Mouse (Mus musculus): ENCODE measurements around the gene Krtap19-1. TPM values are rescaled to one million over a fixed set of nuclear protein-coding genes. Genes with fewer than 3 reads are reported as not detected.

Gene Krtap19-1
- total and polyA plus RNA-seq, 3 experiments = not detected

GRCm38 (mm10) chr16:88851450-88851849 is 17.8 kb downstream of the Krtap19-1 start:
- no peak overlapping the region for H3K9ac ChIP-seq (ENCODE audit: insufficient read depth, low read depth)
- H3K36me3 ChIP-seq (replicated peaks in 1 of 2; ENCODE audit: control insufficient read depth in 1 of 2, insufficient read depth in 1 of 2, low read length in 1 of 2) = no peaks in the 10 kb centered on the region
- no peaks in the 10 kb centered on the region for H3K79me2 ChIP-seq (replicated peaks; ENCODE audit: control insufficient read depth, extremely low read depth, insufficient read depth, poor library complexity, severe bottlenecking)
- no peak for TF ChIP-seq MYC (IDR thresholded peaks at IDR 0.05; ENCODE audit: low read depth, low read length)
- TF ChIP-seq RAD21 (IDR thresholded peaks at IDR 0.05; ENCODE audit: low read depth, low read length) = peak; percentile 7
- TF ChIP-seq BHLHE40 (IDR thresholded peaks at IDR 0.05; ENCODE audit: low read depth, low read length) = no peak
- TF ChIP-seq PAX5 (IDR thresholded peaks at IDR 0.05; ENCODE audit: low read length) = no peak
- TF ChIP-seq CTCF (conservative IDR thresholded peaks at IDR 0.05 in 1 of 2, IDR thresholded peaks at IDR 0.05 in 1 of 2; ENCODE audit: low read depth in 2 of 2, low read length in 2 of 2) = peak; percentile 24 to 49; a peak in 2 of 4 replicates
- TF ChIP-seq JUND (conservative IDR thresholded peaks at IDR 0.05; ENCODE audit: low read depth, low read length) = no peak
- no peak for TF ChIP-seq ETS1 (conservative IDR thresholded peaks at IDR 0.05; ENCODE audit: low read depth, low read length)
- TF ChIP-seq RCOR1 (conservative IDR thresholded peaks at IDR 0.05; ENCODE audit: low read depth, low read length) = no peak
- peak; percentile 16; the same call in 1 of the 2 replicates for TF ChIP-seq SMC3 (IDR thresholded peaks at IDR 0.05; ENCODE audit: low read depth, low read length)
- no peak for TF ChIP-seq ZNF384 (IDR thresholded peaks at IDR 0.05; ENCODE audit: low read depth, low read length)
- TF ChIP-seq GABPA (IDR thresholded peaks at IDR 0.05; ENCODE audit: insufficient replicate concordance, low read depth, low read length) = no peak
- H3K4me2 ChIP-seq (ENCODE audit: insufficient read depth, low read depth, poor library complexity, severe bottlenecking) = no peak overlapping the region
- in situ Hi-C loops (cut with MboI; ENCODE audit: low pct_ligation_motif_present, low pct_unique_long_range_greater_than_20kb, low sequenced_read_pairs) = no loop called here
- H3K9me3 ChIP-seq (replicated peaks; ENCODE audit: low read length) = peaks cover 54% of the 10 kb centered on the region
- no peak overlapping the region for H3K27ac ChIP-seq (ENCODE audit: insufficient read depth, low read depth)
- H3K27me3 ChIP-seq (replicated peaks) = no peaks in the 10 kb centered on the region
- dilution Hi-C loops (cut with MboI; ENCODE audit: extremely low pct_ligation_motif_present, extremely low pct_unique_long_range_greater_than_20kb, low sequenced_read_pairs) = no loop called here
- no peak overlapping the region for H3K4me3 ChIP-seq (replicated peaks in 1 of 3; ENCODE audit: low read depth in 2 of 3, low read length in 2 of 3, poor library complexity in 1 of 3)
- DNase-seq (ENCODE audit: extremely low read depth) = no peak
- H3K4me1 ChIP-seq (ENCODE audit: control insufficient read depth in 1 of 2, insufficient read depth in 2 of 2) = no peaks in the 10 kb centered on the region

- in situ Hi-C loops (cut with MboI; ENCODE audit: low pct_ligation_motif_present, low pct_unique_long_range_greater_than_20kb, low sequenced_read_pairs) (no loop called here), dilution Hi-C loops (cut with MboI; ENCODE audit: extremely low pct_ligation_motif_present, extremely low pct_unique_long_range_greater_than_20kb, low sequenced_read_pairs) (no loop called here)
- Histone ChIP-seq H3K27me3 (replicated peaks) (no peaks in the 10 kb centered on the region), H3K9me3 (replicated peaks; ENCODE audit: low read length) (peaks cover 47% of the 10 kb centered on the region), H3K4me2 (ENCODE audit: insufficient read depth, low read depth, poor library complexity, severe bottlenecking) (no peak overlapping the region), H3K36me3 (replicated peaks in 1 of 2; ENCODE audit: control insufficient read depth in 1 of 2, insufficient read depth in 1 of 2, low read length in 1 of 2) (no peaks in the 10 kb centered on the region), H3K27ac (ENCODE audit: insufficient read depth, low read depth) (no peak overlapping the region), H3K79me2 (replicated peaks; ENCODE audit: control insufficient read depth, extremely low read depth, insufficient read depth, poor library complexity, severe bottlenecking) (no peaks in the 10 kb centered on the region), H3K9ac (ENCODE audit: insufficient read depth, low read depth) (no peak overlapping the region), H3K4me3 (replicated peaks in 1 of 3; ENCODE audit: low read depth in 2 of 3, low read length in 2 of 3, poor library complexity in 1 of 3) (no peak overlapping the region), H3K4me1 (ENCODE audit: control insufficient read depth in 1 of 2, insufficient read depth in 2 of 2) (no peaks in the 10 kb centered on the region)
- TF ChIP-seq ZKSCAN1 (IDR thresholded peaks at IDR 0.05; ENCODE audit: borderline replicate concordance, low read depth, low read length) (no peak), NRF1 (IDR thresholded peaks at IDR 0.05; ENCODE audit: low read depth, low read length) (no peak), ZC3H11A (IDR thresholded peaks at IDR 0.05; ENCODE audit: low read depth, low read length) (no peak), SMC3 (IDR thresholded peaks at IDR 0.05; ENCODE audit: low read depth, low read length) (no peak), MAX (IDR thresholded peaks at IDR 0.05; ENCODE audit: low read length) (no peak), SIN3A (IDR thresholded peaks at IDR 0.05; ENCODE audit: low read length) (no peak), MXI1 (IDR thresholded peaks at IDR 0.05; ENCODE audit: low read depth, low read length) (no peak), TCF12 (IDR thresholded peaks at IDR 0.05; ENCODE audit: low read depth, low read length) (no peak), POLR2A (IDR thresholded peaks at IDR 0.05; ENCODE audit: low read depth, low read length) (no peak), EP300 (IDR thresholded peaks at IDR 0.05; ENCODE audit: low read length) (no peak), JUND (conservative IDR thresholded peaks at IDR 0.05; ENCODE audit: low read depth, low read length) (no peak)
- DNase-seq (ENCODE audit: extremely low read depth) = no peak
Measured at GRCm38 (mm10) chr16:88848558-88848957, 20.7 kb downstream of the Krtap19-1 start.
